Mouse (Mus musculus): ENCODE data around the gene Prmt8.

DNA sequence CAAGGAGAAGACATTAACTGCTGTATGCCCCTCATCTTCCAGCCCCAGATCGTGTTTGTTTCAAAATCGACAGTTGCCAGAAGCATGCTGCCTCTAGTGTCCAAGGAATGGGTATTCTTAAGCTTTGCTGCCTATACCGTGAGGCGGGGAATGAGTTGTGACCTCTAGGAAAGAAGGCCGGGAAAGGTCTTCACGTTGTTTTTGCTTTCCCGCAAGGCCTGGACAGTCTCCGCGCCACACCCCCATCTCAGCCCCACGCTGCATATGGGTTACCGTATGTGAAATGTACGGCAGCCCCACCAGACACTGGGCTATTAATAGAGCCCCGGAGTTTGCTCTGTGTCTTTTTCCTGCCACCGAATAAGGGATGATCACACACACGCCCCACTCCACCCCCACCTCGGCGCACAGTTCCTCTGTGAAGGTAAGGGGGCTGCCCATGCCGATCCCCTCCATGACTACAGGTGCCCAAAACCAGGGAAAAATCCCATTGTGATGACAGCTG is 2.0 kb downstream of the Prmt8 start:
- no peak for TF ChIP-seq POLR2A (IDR thresholded peaks at IDR 0.05; ENCODE audit: control insufficient read depth in 1 of 2, insufficient read depth in 1 of 2, low read depth in 1 of 2, low read length in 2 of 2, poor library complexity in 1 of 2)
- no peak for TF ChIP-seq TBP (IDR thresholded peaks at IDR 0.05; ENCODE audit: low read depth, low read length)
- no peak for TF ChIP-seq CTCF (IDR thresholded peaks at IDR 0.05 in 2 of 3, conservative IDR thresholded peaks at IDR 0.05 in 1 of 3; ENCODE audit: control insufficient read depth in 1 of 3, insufficient read depth in 1 of 3, low read depth in 2 of 3, low read length in 3 of 3, poor library complexity in 1 of 3, severe bottlenecking in 1 of 3)
- no peak for TF ChIP-seq SMC3 (IDR thresholded peaks at IDR 0.05; ENCODE audit: low read depth, low read length)
- TF ChIP-seq MXI1 (IDR thresholded peaks at IDR 0.05; ENCODE audit: low read depth, low read length) = no peak
- TF ChIP-seq EP300 (IDR thresholded peaks at IDR 0.05; ENCODE audit: low read depth in 1 of 2, low read length in 2 of 2) = no peak
- TF ChIP-seq ZC3H11A (IDR thresholded peaks at IDR 0.05; ENCODE audit: low read depth, low read length) = no peak
- TF ChIP-seq ETS1 (IDR thresholded peaks at IDR 0.05; ENCODE audit: low read depth, low read length) = no peak
